Mouse (Mus musculus) layer of hippocampus, adult 18-20 months (tissue): ENCODE measurements around the gene Gstm3. TPM values are rescaled to one million over a fixed set of nuclear protein-coding genes. Genes with fewer than 3 reads are reported as not detected.
"Not testable (repeated sequence)": the region's sequence is repeated elsewhere in the genome, so short reads cannot be mapped to it uniquely, and the experiment has no call there.

Experiments used
- DNase-seq, 2 experiments: peaks; one replicate each; pipeline ENCODE4 v3.0.0; 2022; ENCODE audit warnings: low spot score in 2 of 2
- long read RNA-seq: library from polyadenylated mRNA; stranded (forward); transcript quantifications from one replicate; pipeline ENCODE4 v2.0.0, GENCODE M21; 2021
- total RNA-seq, 2 experiments: library from RNA; stranded (reverse); gene quantifications; 2 replicates each; pipeline ENCODE4 v1.2.3; 2021

The Gstm3 gene
- not detected for total RNA-seq
- long read RNA-seq, result 0 reads

GRCm38 (mm10) chr3:107968724-107969395 is at the start of gene Gstm3:
Gene Gstm3 (minus strand): TSS chr3:107969283.
- no peak for DNase-seq

- no peak for DNase-seq
Observed at GRCm38 (mm10) chr3:108018190-108018820, 49.2 kb upstream of the Gstm3 start.

GRCm38 (mm10) chr3:108017473-108018189 is 48.5 kb upstream of the Gstm3 start, which contains the start of gene Gstm1:
Gene Gstm1 (minus strand): TSS chr3:108017973.
- peak; percentile 94 to 97 for DNase-seq

GRCm38 (mm10) chr3:108016468-108016867 is 47.4 kb upstream of the Gstm3 start:
- DNase-seq, result not testable (repeated sequence)

- DNase-seq, result no peak
Observed at GRCm38 (mm10) chr3:108014974-108015346, 45.9 kb upstream of the Gstm3 start.

GRCm38 (mm10) chr3:108014098-108014973 is 45.3 kb upstream of the Gstm3 start:
- no peak for DNase-seq

GRCm38 (mm10) chr3:108013331-108013871 is 44.3 kb upstream of the Gstm3 start:
- DNase-seq, result peak; percentile 56 to 79

- no peak for DNase-seq
Observed at GRCm38 (mm10) chr3:108011558-108011957, 42.5 kb upstream of the Gstm3 start.

- DNase-seq, result peak; percentile 57 to 78
Observed at GRCm38 (mm10) chr3:108010286-108010685, 41.2 kb upstream of the Gstm3 start.

GRCm38 (mm10) chr3:108002021-108002420 is 32.9 kb upstream of the Gstm3 start:
- no peak for DNase-seq

GRCm38 (mm10) chr3:107999491-107999890 is 30.4 kb upstream of the Gstm3 start:
- DNase-seq, result no peak

- DNase-seq, result no peak
Observed at GRCm38 (mm10) chr3:107998591-107998990, 29.5 kb upstream of the Gstm3 start.

GRCm38 (mm10) chr3:107996576-107996975 is 27.5 kb upstream of the Gstm3 start:
- DNase-seq, result no peak

GRCm38 (mm10) chr3:107995974-107996373 is 26.9 kb upstream of the Gstm3 start:
- not testable (repeated sequence) for DNase-seq

GRCm38 (mm10) chr3:107986041-107986562 is 17.0 kb upstream of the Gstm3 start, which contains the start of gene Gstm2:
Gene Gstm2 (minus strand): TSS chr3:107986453.
- DNase-seq, result peak; percentile 27 to 67

- DNase-seq, result not testable (repeated sequence)
Observed at GRCm38 (mm10) chr3:107985141-107985540, 16.1 kb upstream of the Gstm3 start.

GRCm38 (mm10) chr3:107984471-107984870 is 15.4 kb upstream of the Gstm3 start:
- no peak for DNase-seq

GRCm38 (mm10) chr3:107983771-107984170 is 14.7 kb upstream of the Gstm3 start:
- no peak for DNase-seq

- no peak for DNase-seq
Observed at GRCm38 (mm10) chr3:107982726-107983125, 13.6 kb upstream of the Gstm3 start.

GRCm38 (mm10) chr3:107981261-107981660 is 12.2 kb upstream of the Gstm3 start:
- no peak for DNase-seq
